Mouse (Mus musculus) cerebellum, adult 8-10 months (tissue): ENCODE measurements at regions not wholly inside any gene's neighbourhood (a gene's known extent, or its start where the extent isn't known, plus 50 kb on each side); places are given as distances from the start of the nearest gene placed in this dataset.
A peak's percentile ranks its signal among the peaks of the same experiment; 100 is the strongest.

Source experiments
- DNase-seq: peaks from one replicate; pipeline ENCODE4 v3.0.0; 2022

- DNase-seq, result no peak
These were observed 642.1 kb upstream of the A830018L16Rik start for GRCm38 (mm10) chr1:10771793-10772192.

DNA sequence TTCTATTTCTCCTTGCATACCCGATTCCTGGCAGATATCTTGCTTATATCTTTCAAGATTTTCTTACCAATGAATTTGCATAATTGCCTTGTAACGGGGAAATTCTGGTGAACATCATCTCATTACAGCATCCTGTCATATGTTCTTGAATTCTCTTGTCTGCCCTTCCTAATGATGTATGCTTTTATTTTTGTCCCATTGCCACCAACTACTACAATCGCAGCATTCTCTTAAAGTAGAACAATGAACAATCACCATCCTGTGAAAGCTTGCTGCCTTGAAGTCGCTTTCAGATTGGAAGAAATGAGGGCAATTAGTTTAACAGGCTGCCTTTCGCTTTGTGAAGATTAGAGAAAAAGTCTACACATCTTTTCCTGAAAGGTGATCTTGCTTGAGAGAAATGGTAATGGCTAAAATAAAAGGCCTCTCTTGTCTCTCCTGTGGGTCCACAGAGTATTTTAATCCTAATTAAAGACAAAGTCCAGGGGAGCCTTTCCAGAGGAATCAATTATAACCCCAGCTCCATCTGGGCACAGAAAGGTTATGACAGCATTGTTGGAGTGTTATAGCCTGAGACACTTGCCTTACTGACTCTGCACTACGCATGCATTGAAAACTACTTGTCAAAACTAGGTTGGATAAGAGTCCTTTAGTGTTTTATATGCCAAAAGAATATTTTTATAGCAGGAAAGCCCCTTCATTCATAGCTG is 619.7 kb upstream of the A830018L16Rik start:
- no peak for DNase-seq

DNA sequence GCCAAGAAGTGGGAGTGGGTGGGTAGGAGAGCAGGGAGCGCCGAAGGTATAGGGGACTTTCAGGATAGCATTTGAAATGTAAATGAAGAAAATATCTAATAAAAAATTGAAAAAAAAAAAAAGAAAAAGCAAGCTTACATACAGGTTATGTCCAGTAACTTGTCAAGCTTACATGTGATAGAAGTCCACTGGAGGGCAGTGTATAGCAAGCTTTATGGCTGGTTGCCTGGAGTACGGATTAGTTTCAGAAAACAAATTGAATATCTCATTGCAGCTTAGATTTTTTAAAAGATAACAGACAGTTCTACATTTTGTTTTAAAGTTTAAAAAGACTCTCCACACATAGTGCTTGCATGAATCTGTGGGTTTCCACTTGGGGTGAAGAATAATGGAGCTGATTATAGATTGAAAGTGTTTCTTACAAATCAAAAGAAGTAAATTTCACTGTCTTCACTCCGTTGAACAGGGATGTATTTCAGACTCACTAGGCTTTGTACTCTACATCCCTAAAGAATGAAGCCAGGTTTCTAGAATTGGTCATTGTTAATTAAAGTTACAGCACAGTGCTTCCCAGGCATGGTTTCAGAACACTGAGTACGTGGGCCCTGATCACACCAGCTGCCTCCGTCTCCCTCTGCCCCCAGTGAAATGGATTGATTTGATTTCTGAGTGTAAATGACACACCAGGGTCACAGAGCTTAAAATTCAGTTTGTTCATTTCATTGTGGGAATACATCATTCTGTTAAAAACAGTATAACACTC is 578.1 kb upstream of the A830018L16Rik start:
- no peak for DNase-seq

- DNase-seq, result no peak
These were observed 576.7 kb upstream of the A830018L16Rik start for GRCm38 (mm10) chr1:10837180-10837579.

DNA sequence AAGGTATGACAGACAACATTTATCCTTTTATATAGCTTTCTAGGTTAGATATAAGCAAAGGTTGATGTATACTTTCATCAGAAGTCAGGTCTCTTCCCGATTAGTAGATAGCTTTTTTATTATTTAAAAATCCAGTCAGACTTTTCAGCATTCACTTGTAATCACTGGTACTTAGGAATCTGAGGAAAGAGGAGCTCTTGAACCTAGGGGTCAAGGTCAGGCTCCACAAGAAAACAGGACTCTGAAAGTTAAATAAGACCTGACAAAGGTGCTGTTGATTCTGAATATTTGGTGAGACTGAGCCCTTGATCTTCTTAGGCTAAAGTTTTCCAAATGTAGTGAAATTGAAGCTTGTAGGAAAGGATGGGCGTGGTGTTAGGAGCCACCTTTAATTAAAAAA is 561.0 kb upstream of the A830018L16Rik start:
- DNase-seq, result no peak

GRCm38 (mm10) chr1:10854495-10854894 is 559.4 kb upstream of the A830018L16Rik start:
- no peak for DNase-seq

GRCm38 (mm10) chr1:10871163-10871853 is 542.6 kb upstream of the A830018L16Rik start:
- DNase-seq, result no peak

DNA sequence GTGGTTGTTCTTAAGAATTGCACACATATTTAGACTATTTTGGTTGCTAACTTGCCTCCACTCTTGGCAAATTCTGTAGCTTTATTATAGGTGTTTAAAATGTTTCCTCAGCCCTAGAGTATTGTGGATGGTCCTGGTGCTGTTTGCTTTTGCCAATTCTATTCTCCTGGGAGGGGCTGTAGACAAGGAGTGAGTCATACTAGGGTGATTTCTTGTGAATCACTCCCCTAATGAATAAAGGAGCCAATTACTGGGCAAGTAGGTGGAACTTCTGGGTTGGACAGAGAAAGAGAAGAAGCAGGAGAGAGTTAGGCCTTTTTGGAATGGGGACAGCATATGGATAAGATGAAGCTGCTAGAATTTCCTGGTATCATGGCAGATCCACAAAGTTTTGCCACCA is 541.6 kb upstream of the A830018L16Rik start:
- DNase-seq, result no peak

DNA sequence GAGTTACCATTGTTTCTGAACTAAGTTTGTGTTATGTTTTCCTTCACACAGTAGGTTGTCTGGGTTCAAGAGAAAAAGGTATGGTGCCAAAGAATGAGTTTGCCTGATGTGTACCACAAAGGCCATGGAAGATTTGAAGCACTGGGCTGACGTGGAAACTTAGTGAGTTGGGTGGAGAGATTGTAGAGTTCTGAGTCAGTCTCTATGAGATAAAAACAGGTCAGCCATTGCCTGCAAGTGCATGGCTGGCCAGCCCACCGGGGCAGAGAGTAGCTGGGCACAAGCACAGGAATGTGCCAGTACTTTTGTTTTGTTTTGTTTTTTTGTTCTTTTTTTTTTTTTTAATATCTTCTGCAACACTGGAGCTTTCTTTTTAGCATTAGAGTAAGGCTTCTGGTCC is 541.2 kb upstream of the A830018L16Rik start:
- DNase-seq, result no peak

GRCm38 (mm10) chr1:10877391-10878170 is 536.3 kb upstream of the A830018L16Rik start:
- DNase-seq, result no peak

- no peak for DNase-seq
These were observed 535.6 kb upstream of the A830018L16Rik start for GRCm38 (mm10) chr1:10878221-10878760.

DNA sequence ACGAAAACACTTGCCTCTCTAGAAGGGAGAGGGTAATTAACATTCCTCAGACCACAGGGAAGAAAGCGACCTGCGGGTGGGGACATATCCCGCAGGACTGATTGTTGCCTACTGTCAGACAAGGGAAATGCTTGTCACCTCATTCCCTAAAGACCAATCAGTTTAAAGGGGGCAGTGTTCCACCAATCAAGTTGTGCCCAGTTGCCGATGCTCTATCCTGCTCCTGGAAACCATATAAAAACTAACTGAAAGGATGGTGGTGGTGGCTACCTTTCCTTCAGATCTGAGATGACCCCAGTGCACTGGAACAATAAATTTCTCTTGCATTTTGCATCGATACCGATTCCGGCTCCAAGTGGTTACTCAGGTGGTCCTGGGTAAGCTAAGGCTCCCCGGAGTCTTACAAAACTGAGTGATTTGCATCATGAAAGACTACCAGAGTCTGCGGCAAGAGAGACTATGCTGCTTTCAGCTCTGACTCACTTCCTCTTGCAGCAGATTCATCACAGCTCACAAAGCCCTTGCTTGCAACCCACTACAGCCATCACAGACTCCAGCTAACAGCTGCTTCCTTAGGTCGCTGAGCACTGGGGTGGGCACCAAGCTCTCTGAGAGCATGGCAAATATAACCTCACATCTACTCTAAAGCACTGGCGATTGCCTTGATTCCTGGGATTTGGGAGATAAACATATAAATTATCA is 533.7 kb upstream of the A830018L16Rik start:
- DNase-seq, result no peak

DNA sequence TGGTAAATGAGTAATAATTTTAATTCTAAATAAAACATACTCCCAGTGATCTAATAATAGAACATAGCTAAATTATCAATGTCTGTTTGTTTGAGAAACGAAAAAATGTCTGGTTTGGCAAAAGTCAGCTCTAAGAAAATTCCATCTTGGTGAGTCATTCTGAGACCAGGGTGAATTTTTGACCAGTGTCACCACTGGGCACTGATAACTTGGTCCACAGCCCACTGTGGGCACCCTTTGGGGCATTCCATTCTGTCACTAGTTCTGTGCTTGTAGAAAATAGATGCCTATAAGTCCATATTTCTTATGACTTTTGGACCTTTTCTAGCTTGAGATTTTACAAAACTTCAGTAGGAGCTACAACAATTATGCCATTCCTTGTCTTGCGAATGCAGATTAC is 515.1 kb upstream of the A830018L16Rik start:
- DNase-seq, result no peak

GRCm38 (mm10) chr1:10902721-10903120 is 511.2 kb upstream of the A830018L16Rik start:
- no peak for DNase-seq

GRCm38 (mm10) chr1:10919958-10920357 is 493.9 kb upstream of the A830018L16Rik start:
- DNase-seq, result no peak

GRCm38 (mm10) chr1:10932378-10933077 is 481.4 kb upstream of the A830018L16Rik start:
- DNase-seq, result no peak

GRCm38 (mm10) chr1:10933206-10933605 is 480.7 kb upstream of the A830018L16Rik start:
- DNase-seq, result peak; percentile 12

GRCm38 (mm10) chr1:10938436-10938835 is 475.5 kb upstream of the A830018L16Rik start:
- DNase-seq, result no peak

GRCm38 (mm10) chr1:10940326-10940725 is 473.6 kb upstream of the A830018L16Rik start:
- no peak for DNase-seq

- DNase-seq, result no peak
These were observed 470.9 kb upstream of the A830018L16Rik start for GRCm38 (mm10) chr1:10942979-10943378.
